Mouse (Mus musculus) MEL-GATA-1-ER (cell line): ENCODE results near the gene Rfxank.

Experiments
- DNase-seq: peaks from one replicate; pipeline ENCODE4 v3.0.0-alpha.2; 2012; ENCODE audit warnings: low read depth; ENCODE audit errors: extremely low read depth

Rfxank gene

DNA sequence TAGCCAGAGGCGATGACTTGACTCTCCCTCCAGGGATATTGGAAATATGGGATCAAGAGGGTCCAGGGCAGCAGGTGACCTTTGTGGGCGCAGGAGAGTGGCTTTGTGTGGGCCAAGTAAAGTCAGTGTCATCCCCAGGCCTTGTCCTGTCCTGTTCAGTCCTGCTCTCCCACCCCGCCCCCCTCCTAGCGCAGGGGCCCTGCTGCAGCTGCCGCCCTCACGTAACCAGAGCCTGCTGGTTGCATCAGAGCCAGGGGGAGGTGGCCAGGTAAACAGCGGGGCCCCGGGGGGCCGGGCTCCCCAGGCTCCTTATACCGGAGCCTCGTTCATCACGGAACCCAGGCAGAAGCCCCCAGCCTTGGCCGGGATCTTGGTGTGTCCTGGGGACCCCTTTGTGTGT, 11.2 kb upstream of the Rfxank start:
- no peak for DNase-seq

DNA sequence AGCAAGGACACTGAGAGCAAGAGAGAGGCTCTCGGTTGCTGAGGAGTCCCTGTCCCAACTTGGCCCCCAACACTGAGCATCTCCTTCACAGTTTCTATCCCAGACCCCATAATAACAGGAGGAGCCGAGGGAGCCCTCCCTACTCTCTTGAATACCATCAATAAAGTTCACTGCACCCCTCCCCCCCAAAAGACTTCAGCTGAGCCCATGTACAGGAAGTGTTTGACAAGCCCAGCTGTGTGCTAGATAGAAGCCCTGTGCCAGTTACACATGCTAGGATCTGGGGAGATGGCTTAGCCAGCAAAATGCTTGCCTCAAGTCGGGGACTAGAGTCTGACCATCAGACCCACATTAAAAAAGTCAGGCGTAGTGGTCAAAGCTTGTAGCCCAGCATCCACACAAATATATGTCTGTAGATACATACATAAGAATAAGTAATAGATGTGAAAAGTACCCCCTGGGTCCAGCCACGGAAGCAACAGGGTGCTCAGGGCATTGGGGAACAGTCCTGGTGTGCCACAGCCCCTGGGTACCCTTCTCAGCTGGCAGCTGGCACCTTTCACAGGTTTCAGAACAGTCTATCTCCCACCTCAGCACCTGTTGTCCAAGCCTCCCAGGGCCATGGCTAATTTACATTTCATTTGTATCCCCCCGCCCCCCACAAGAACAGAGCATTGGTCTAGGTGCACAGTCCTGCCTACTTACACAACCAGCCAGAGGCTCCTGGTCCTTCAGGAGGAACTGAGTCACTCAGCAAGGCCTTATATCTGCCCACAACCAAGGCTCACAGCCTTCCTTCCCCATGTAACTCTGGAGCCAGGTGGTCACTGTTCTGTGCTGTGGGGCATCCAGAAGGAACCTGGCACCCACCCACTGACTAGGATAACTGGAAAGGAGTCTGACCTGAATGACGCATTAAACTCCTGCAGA, 9.0 kb upstream of the Rfxank start:
- no peak for DNase-seq

DNA sequence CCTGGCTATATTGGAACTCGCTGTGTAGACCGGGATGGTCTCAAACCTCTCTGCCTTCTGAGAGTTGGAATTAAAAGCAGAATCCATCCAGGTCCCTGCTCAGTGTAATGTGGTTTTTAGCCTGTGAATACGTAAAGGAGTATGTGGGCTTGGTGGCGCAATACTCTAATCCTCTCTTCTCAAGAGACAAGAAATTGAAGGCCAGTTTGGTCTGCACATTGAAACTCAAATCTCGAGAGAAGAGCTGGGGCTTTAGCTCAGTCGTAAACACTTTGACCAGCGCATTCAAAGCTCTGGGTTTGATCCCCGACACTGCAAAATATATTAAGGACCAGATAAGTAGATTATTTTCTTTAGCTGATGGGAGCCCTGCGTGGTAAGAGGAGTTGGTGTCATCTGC, 1.0 kb upstream of the Rfxank start:
- DNase-seq = no peak

DNA sequence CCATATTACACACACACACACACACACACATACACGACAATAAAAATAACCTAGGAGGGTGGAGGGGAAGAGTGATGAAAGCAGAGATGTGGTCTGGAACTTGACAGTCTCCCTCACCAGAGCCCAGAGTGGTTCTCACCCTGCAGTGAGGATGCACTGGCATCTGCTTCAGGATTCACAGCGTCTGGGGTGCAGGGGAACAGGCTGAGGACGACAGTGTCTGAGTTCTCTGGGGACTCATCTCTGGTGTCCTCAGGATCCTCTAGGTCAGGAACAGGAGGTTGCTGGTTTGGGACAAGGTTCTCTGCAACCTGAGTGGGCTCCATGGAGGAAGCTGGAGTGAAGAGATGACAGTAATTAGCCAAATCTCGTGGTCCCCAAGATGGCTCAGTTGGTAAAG, 1.1 kb downstream of the Rfxank start:
- no peak for DNase-seq

DNA sequence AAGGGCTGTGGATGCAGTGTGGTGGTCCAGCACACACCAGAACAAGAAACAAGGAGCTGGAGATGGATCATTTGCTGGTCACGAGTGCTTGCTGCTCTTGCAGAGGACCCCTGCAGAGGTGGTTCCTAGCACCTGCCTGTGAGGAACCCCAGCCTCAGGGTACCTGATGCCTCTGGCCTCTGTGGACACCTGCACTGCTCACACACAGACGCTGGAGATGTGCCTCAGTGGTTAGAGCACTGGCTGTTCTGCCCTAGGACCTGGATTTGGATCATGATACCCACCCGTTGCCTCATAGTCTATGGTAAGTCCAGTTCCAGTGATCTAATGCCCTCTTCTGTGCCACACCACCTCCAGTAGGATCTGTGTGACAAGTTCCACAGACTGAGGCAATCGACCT, 2.4 kb downstream of the Rfxank start:
- no peak for DNase-seq

DNA sequence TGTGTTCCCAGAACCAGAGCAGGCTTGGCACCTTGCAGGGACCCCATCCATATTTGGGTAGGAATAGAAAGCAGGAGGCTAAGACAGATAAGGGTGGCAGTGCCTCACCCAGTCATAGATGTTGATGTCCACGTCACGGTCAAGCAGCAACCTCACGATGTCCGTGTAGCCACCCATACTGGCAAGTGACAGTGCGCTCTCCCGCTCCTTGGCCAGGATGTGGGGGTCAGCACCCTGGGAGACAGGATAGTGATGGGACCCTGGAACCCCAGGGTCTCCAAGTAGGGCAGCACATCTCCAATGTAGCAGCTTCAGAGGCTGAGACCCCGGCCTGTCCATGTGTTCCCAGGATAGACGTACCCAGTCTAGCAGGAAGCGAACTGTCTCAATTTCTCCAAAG, 4.0 kb downstream of the Rfxank start:
- DNase-seq = no peak

DNA sequence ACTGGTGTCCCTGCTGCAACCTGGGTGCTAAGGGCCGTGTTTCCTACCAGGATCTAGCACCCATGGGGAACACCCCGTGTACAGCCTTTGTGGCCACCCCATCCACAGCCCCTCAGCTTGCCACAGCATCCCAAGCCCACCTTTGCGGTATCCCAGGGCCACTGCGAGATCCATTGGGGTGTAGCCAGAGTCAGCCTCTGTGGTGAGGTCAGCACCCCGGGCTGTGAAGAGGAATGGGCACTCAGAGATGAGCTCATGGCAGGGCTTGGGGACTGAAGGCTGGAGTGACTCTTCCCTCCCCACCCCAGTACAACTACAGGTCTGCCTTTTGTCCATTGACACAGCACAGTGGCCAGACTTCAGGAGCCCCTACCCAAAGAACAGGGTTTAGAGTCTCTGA, 4.9 kb downstream of the Rfxank start:
- DNase-seq = no peak

DNA sequence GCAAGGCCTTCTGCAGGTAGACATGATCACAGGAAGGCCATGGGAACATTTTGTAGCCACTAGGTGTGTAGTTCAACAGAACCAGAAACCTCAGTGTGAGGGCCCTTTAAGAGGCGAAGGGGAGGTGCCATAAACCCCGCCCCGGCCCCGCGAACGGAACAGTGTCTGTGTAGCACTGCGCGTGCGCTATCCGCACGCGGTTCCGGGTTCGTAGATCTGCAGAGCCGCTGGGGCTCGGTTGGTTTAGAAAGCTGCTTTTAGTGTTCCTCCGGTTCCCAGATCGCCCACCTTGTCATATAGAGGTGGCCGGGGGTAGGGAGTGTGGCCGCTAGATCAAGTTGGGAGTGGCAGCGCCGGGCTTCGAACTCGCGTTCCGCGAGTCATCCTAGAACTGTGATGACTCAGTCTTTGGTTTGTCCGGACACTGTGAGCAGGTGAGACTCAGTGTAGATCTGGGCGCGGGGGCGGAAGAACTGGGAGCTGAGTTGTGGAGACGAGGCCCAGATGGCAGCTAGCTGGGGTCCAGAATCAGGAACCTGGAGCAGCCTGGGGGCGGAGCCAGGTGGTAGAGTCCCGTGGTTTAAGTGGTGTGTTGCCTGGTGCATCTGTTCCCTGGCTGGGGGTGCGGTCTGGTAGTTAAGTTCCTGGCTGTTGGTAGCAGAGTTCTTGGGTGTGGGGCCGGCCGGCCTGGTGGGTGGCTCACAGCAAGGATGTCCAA, 7.6 kb downstream of the Rfxank start, which contains the start of gene Nr2c2ap:
Gene Nr2c2ap, plus strand, starts transcription at position 168 of the 718 bp plus-strand sequence.
- peak; percentile 76 for DNase-seq

DNA sequence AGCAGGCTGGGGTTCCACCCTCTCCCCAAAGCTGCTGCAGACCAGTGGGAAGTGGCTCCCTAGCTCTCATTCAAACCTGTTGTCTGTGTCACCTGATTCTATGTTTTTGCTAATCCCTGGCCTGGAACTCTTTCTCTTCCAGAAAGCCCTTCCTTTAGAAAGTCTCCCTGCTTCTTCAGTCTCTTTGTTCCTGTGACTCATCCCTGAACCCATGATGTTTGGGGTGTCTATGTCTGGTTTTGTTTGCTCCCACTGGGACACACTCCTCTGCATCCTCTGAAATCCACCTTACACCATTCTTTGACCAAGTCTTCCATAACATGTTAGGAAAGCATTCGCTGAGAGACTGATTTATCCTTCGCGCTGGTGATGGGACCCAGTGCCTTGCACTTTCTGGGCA, 8.9 kb downstream of the Rfxank start:
- DNase-seq = no peak

DNA sequence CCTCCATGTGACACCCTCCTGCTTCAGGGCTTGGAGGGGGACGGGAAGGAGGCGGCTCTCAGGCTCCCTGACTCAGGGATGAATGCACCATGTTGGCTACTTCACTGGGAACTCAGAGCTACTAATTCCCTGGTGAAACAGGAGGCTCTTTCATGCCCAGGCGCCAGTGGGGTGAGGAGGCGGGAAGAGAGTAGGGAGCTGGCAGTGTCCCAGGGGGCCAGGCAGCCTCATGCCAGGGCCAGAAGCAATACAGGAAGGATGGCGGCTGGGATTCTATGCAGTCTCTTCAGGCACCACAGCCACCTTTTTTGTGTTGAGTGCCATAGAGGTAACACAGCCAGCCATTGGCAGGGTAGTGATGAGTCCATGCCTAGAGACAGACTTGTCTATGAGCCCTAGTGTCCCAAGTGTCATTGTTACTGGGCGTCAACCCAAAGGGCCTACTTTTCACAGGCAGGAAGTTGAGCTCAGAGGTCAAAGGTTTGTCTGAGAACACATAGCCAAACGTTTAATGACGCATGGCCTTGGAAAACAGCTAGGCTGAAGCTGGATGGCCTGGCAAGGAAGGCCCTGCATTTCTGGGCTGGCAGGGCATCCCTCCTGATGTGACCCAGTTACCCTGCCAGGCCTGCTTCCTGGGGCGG, 9.5 kb downstream of the Rfxank start:
- DNase-seq = no peak

DNA sequence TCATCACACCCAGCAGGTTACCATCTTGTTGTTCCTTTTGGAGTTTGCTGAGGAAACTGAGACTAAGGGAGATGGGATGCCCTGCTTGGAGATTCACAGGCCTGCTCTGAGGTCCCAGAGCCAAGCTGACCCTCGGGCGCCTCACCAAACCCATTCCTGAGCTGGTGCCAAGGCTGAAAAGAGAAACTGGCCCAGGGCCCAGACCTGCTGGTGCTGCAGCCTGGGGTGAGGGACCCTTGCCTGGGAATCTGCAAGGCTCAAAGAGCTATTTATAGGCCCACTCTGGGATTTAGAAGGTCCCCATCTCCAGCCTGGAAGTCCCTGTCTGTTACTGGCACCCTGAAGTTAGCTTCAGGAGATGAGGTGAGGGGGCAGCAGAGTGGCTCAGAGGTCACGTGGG, 10.5 kb downstream of the Rfxank start:
- no peak for DNase-seq

DNA sequence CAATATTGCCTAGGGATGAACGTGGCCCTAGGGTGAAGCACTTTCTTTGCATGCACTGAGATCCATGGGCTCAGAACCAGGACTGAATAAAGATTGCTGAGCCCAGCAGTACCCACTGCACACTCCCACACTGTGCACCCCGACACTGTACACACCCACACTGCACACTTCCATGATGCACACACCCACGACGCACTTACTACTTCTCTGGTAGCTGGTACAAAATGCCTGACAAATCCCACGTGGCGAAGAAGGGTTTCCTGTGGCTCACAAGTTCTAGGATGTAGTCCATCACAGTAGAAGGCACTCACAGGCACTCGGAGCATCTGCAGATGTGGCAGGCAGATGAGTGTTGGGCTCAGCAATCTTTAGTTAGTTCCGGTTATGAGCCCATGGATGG, 14.0 kb downstream of the Rfxank start:
- no peak for DNase-seq

DNA sequence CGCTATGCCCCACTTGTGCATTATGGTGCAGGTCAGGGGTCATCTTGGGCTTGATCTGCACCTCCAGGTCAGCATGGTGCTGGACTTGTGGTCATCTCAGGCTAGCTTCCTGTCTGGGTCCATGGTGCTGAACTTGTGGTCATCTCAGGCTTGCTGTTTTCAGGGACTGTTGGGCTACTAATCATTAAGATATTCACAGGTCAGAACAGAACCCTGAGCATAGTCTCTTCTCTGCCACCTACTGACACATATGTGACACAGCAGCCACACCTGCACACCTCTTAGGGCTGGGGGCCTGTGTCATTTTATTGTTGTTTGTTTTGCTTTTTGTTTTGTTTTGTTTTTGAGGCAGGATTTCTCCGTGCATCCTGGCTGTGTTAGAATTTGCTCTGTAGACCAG, 16.1 kb downstream of the Rfxank start:
- no peak for DNase-seq

DNA sequence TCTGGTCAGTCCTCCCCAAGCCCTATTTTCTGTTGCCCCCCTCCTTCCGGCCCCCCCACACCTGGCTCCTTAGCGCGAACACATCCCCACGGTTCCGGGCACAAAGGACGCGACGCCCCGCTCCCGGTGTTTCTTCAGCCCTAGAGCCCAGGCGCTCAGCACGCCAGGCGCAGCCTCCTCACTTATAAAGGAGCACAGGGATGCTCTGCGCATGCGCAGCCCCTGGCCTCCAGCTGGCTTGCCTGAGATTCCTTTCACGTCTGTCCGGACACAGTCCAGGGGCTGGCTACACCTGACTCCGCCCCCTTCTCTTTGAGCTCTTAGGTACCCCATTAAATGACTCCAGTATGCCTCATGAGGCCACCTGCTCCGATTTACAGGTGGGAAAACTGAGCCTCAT, 18.3 kb downstream of the Rfxank start, which contains the start of gene Ncan:
Gene Ncan, minus strand, starts transcription at position 207 of the 400 bp plus-strand sequence.
- DNase-seq = no peak

DNA sequence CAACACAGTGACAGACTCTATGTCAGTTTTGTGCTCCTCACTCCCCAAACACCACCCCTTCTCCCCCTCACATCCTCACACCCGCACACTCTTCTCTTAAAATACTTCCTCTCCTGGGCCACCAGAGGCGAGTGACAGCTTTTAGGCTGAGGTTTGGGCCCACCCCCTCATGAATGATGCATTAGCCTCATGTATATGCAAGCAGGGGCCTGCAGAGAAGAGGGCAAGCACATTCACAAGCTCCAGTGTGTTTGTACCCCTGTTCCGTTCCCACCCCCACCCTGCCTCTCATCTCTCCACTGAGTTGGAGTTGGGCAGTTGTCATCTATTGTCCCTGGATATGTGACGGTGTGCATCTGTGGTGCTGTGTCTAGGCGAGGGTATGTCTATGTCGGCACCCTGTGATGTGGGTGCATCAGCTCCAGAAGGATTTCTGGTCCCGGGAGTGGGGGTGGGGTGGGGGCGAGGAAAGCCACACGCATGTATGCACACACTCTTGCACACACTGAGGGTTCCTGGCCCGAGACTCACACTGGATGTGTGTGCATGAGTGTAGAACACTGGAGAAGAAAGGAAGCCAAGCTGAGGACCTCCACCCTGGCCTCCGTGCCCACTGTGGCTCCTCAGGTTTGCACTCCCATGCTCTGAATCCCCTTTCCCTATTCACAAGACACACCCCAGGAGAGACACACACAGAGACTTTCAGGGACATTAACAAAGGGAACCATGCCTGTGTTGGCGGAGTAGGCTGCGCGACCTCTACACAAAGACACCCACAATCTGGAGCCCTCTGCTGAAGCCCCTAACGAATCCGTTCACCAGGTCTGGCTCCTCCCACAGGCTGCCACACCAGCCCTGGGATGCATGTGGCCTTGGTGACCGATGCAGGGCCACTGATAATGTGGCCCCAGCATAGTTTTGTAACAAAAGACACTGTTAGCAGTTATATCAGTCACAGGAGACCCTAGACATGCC, 19.9 kb downstream of the Rfxank start:
- no peak for DNase-seq

DNA sequence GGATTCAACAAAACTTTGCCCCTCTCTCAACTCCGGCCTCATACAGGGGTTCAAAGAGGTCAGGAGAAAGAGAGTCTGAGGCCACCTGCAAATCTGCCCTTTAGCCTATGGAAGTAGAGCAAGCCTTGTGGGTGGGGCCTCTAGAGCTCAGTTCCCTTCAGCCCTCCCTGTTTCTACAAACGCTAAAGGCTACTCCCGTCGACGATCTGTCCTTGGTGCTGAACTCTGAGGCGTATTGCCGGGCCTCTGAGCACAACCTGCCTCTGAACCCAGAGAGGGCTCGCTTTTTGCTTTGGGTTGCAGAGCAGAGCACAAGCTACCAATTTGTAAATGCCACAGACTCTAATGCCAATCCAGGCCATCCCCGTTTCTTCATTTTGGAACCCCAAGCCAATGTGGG, 21.3 kb downstream of the Rfxank start:
- peak; percentile 41 for DNase-seq

DNA sequence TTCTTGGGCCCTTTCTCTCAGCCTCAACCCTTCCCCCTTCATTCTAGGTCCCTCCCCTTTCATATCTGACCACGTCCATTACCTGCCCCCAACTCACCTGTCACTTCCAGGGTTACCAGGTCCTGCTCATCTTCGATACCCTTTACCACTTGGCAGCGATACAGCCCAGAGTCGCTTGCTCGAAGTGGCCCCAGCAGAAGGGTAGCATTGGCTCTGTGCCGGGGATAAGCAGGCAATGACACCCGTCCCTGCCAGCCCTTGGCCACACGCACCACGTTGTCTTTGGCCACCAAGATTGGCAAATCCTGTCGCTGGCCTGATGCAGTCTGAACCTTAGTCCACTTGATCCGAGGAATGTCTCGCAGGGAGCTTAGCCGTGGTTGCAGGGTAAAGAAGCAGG, 24.1 kb downstream of the Rfxank start:
- DNase-seq = no peak

DNA sequence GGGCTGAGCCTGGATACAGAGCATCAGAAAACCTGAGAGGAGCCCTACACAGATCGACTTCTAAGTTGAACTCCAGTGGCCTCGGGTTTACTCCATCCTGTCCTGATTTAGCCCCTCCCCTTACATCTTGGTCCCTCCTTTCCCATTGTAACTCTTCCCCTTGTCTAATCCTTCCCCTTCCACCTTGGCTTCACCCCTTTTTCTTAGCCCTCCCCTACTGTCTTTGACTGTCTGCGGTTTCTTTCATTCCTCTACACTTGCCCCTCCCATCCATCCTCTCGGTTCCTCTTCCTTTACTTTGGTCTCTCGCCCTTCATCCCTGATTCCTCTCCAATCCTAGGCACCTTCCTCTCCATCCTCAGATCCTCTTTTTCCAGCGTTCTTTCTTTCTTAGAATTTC, 24.5 kb downstream of the Rfxank start:
- DNase-seq = no peak

DNA sequence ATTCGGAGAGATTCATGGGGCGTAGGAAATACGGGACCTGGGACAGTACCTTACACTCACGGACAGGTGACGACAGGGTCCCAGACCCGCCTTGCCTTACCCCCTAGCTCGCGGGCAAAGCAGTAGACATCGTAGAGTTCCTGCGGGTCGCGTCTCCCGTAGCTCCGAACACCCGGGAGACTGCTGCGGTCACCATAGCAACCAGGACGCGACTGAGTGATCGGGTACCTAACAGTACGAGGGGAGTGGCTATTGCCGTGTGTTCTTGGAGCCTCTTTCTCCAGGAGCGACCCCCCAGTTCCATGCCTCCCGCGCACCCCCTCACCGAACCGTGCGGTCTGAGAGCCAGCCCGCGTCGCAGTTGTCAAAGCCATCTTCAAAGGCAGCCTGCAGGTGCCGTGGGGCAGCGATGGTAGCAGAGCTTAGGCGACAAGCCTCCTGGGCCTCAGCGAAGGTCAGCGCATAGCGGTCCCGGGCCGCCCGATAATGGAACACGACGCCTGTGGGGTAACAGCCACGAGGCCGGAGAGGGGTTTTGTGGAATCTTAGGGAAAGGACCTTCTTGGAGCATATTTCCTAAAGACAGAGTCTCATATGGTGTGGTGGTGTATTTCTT, 26.4 kb downstream of the Rfxank start:
- DNase-seq = no peak

DNA sequence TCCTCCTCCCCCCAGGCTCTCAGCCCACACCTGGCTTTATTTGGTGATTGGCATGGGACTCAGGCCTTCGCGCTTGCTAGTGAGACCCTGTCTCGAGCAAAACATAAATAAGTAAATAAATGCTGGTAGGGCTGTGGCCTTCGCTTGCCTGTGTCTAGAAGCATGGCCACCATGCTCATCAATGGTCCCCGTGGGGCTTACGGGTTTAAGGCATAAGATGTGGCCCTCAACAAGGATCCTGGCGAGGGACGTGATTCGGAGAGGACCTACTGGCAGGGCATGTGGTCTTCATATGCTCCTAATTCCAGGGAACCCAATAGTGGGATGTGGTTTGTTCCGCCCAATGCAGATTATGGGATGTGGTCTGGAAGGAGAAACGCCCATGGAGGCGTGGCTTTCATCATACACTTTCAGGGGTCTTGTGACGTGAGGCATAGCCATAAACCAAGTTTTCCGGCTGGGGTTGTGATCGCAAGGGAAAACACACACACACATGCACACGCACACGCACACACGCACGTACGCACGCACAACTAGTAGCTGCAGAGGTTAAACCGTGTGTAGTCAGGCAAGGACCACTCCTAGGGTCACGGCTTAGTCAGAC, 27.7 kb downstream of the Rfxank start:
- no peak for DNase-seq
